Mouse (Mus musculus) intestine, postnatal 0 days (tissue): ENCODE results near the gene Zbed5. TPM values are rescaled to one million over a fixed set of nuclear protein-coding genes. Genes with fewer than 3 reads are reported as not detected.

ENCODE experiments used
- ATAC-seq: fragments of 200-750 bp; cut with Nextera tagmentation; 2 replicates; pipeline ENCODE4 v1.8.0; 2017; ENCODE audit warnings: mild to moderate bottlenecking, moderate TSS enrichment, moderate library complexity
- H3K27ac ChIP-seq: fragments of 300-500 bp; sonication (generic); 2 replicates; pipeline ENCODE4 v1.5.1; 2014; ENCODE audit warnings: mild to moderate bottlenecking, low read depth, low read length, moderate library complexity
- H3K27me3 ChIP-seq: fragments of 300-500 bp; sonication (generic); replicated peaks from 2 replicates; pipeline ENCODE4 v1.6.1; 2014; ENCODE audit warnings: low read length, mixed read lengths; ENCODE audit not compliant: control insufficient read depth, insufficient read depth
- H3K36me3 ChIP-seq: fragments of 300-500 bp; sonication (generic); 2 replicates; pipeline ENCODE4 v1.6.1; 2014; ENCODE audit warnings: mild to moderate bottlenecking, moderate library complexity; ENCODE audit not compliant: control insufficient read depth, insufficient read depth
- H3K4me1 ChIP-seq: fragments of 300-500 bp; sonication (generic); replicated peaks from 2 replicates; pipeline ENCODE4 v1.6.1; 2014; ENCODE audit warnings: antibody characterized with exemption, low read length, mixed read lengths; ENCODE audit not compliant: control insufficient read depth, insufficient read depth
- H3K4me2 ChIP-seq: fragments of 300-500 bp; sonication (generic); replicated peaks from 2 replicates; pipeline ENCODE4 v1.6.1; 2014; ENCODE audit warnings: low read depth, mild to moderate bottlenecking, moderate library complexity
- H3K4me3 ChIP-seq: fragments of 300-500 bp; sonication (generic); 2 replicates; pipeline ENCODE4 v1.5.1; 2014; ENCODE audit warnings: low read depth, low read length
- H3K9ac ChIP-seq: fragments of 300-500 bp; sonication (generic); 2 replicates; pipeline ENCODE4 v1.6.1; 2014; ENCODE audit warnings: mild to moderate bottlenecking, low read depth, low read length
- H3K9me3 ChIP-seq: fragments of 300-500 bp; sonication (generic); 2 replicates; pipeline ENCODE4 v1.6.1; 2016; ENCODE audit warnings: mixed run types; ENCODE audit not compliant: control insufficient read depth
- CTCF ChIP-seq: sonication (generic); IDR thresholded peaks from 2 replicates; pipeline ENCODE4 v1.5.1; 2016; ENCODE audit warnings: low read depth, mild to moderate bottlenecking, control low read depth, antibody characterized with exemption, moderate library complexity
- WGBS: fragments of 180-500 bp; shearing (Covaris S2); extraction: QIAGEN DNeasy Blood & Tissue Kit; methylation state at CpG from one replicate; pipeline ENCODE4 v1.1.7; 2014; 5-methylcytosine and 5-hydroxymethylcytosine counted together
- polyA plus RNA-seq: library from polyadenylated mRNA; unstranded; fragments of >200 nt; fragmentation: Nextera tagmentation; extraction: Ambion mirVana; gene quantifications from 2 replicates; pipeline ENCODE4 v1.2.1, GENCODE M21; 2015

The Zbed5 gene
- polyA plus RNA-seq, 1 experiment from 2014 or later: 2.4 TPM

DNA sequence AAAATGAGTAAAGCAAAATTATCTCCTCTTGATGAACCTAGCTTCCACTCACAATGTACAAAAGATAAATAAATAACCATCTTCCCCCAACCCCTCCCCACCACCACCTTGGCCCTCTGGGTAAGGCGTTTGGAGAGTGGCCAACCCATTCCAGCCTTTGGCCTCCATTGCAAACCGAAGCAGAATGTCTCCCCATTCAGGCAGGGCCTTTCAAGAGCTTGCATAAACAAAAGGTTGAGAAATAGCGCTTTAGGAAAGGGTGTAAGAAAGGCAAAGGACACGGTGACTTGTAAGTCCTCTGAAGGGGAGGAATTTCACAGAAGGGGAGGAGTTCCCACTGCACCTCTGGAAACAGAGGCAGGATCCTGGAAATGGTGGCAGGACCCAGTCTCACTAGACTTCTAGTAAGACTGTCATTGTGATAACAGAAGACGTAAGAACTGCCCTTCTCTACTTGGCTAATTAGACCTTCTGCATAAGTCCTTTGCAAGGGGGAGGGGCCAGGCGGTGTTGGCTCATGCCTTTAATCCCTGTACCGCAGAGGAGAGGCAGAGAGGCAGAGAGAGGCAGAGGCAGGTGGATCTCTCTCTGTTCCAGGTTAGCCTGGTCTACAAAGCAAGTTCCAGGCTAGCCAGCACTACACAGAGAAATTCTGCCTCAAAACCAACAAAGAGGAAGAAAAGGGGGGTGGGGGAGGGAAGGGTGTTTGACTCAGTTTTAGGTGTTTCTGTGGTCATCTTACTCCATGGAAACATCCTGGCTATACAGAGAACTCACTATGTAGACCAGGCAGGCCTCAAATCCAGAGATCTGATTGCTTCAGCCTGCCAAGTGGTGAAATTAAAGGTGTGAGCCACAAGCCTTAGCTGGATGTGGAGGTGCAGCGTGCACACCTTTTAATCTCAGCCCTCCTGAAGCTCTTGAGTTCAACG, 34.7 kb downstream of the Zbed5 start:
- peak; percentile 5; the same call in 1 of the 2 replicates for ATAC-seq

DNA sequence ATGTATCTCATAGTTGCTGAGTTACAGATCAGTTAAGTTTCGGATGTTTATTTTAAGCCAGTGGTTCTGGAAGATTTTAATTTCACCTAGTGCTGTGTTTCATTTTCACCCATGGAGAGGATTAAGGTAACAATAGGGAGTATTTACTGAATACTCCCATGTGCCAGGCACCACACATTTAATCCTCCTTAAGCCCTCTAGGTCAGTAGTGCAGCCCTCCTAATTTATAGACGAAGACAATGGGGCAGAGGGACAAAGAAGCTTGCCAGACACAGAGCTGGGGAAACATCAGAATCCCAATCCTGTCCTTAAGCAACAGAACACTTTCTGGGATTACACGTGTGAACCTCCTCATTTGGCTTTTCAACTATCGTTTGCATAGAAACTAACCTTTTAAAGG, 41.4 kb downstream of the Zbed5 start:
- Histone ChIP-seq H3K36me3 (no peaks in the 10 kb centered on the region), H3K4me1 (no peaks in the 10 kb centered on the region), H3K9ac (no peak overlapping the region), H3K4me3 (no peak overlapping the region), H3K9me3 (no peaks in the 10 kb centered on the region), H3K4me2 (no peak overlapping the region), H3K27ac (no peak overlapping the region), H3K27me3 (no peaks in the 10 kb centered on the region)
- no peak for TF ChIP-seq CTCF
- 58% methylated on average over 4 of the region's 4 CpGs for WGBS
- no peak for ATAC-seq

More for the DNA sequence above, 34.7 kb downstream of the Zbed5 start:
- Histone ChIP-seq H3K4me1 (no peaks in the 10 kb centered on the region), H3K4me3 (no peak overlapping the region), H3K9ac (no peak overlapping the region), H3K9me3 (no peaks in the 10 kb centered on the region), H3K4me2 (no peak overlapping the region), H3K27me3 (no peaks in the 10 kb centered on the region), H3K27ac (no peak overlapping the region; the same call in 1 of the 2 replicates), H3K36me3 (no peaks in the 10 kb centered on the region)
- WGBS: 40% methylated on average over 9 of the region's 9 CpGs
- TF ChIP-seq CTCF: no peak

GRCm38 (mm10) chr5:129940281-129940680, 44.8 kb downstream of the Zbed5 start:
- H3K9ac ChIP-seq: no peak overlapping the region
- no peak overlapping the region; the same call in 1 of the 2 replicates for H3K4me2 ChIP-seq
- no peaks in the 10 kb centered on the region for H3K27me3 ChIP-seq
- no peaks in the 10 kb centered on the region for H3K9me3 ChIP-seq
- WGBS: 59% methylated on average over 2 of the region's 2 CpGs
- ATAC-seq: no peak
- no peaks in the 10 kb centered on the region for H3K4me1 ChIP-seq
- 0 out of 2 replicates have a peak, but pooled peaks cover 3% of the 10 kb centered on the region for H3K36me3 ChIP-seq
- H3K27ac ChIP-seq: no peak overlapping the region
- H3K4me3 ChIP-seq: no peak overlapping the region
- TF ChIP-seq CTCF: no peak

DNA sequence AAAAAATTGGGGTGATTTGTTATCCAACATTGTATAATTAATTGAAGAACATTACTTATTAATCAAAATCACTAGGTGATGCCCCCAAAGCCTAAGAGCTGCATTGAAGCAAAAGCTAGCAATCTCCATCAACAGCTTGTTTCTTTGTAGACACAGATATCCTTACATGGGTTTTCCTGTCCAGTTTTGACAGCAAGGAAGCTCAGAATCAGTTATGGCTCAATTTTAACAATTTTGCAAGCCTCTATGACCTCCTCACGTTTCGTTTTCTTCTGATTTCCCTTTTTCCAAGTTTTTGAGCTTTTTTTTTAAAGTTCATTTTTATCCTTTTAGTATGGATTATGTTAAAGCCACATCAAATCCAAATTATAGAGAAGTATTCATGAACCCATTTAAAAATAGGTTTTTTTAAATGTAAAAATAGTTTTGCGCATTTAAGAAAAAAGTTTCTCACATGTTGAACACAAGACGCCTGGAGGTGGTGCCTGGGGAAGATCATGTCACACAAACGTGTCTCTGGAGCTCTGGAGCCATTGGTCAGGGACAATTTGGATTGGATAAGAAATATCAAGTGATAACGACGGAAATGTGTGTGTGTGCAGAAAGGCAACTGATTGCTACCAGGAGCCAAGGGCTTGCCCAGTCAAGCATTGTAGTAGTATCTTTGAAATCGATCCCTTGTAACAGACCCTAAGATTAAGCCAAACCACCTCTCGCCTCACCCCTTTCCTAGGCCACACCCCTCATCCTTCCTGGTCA, 45.4 kb downstream of the Zbed5 start:
- Histone ChIP-seq H3K27me3 (no peaks in the 10 kb centered on the region), H3K27ac (no peak overlapping the region), H3K4me1 (no peaks in the 10 kb centered on the region), H3K9me3 (no peaks in the 10 kb centered on the region), H3K36me3 (0 out of 2 replicates have a peak, but pooled peaks cover 7% of the 10 kb centered on the region), H3K4me3 (peak overlapping the region; percentile 88), H3K4me2 (peak overlapping the region; percentile 57), H3K9ac (no peak overlapping the region)
- whole genome bisulfite sequencing: 3% methylated on average over 9 of the region's 9 CpGs
- no peak for TF ChIP-seq CTCF
- peak; percentile 5 for ATAC-seq

GRCm38 (mm10) chr5:129941495-129942045, 46.0 kb downstream of the Zbed5 start, which contains the start of gene Vkorc1l1:
Gene Vkorc1l1 (plus strand): TSS chr5:129941970.
- Histone ChIP-seq H3K4me2 (peak within 1 kb of the TSS; percentile 78), H3K27me3 (no peaks in the 10 kb centered on the region), H3K4me1 (no peaks in the 10 kb centered on the region), H3K27ac (peak within 1 kb of the TSS; percentile 88), H3K9ac (peak within 1 kb of the TSS; percentile 91), H3K9me3 (no peaks in the 10 kb centered on the region), H3K36me3 (0 out of 2 replicates have a peak, but pooled peaks cover 7% of the 10 kb centered on the region), H3K4me3 (peak within 1 kb of the TSS; percentile 88)
- TF ChIP-seq CTCF: no peak
- ATAC-seq: peak; percentile 97
- 1% methylated on average over 55 of the region's 59 CpGs for WGBS
